Mouse (Mus musculus): ENCODE results near the gene Dcaf4. TPM values are rescaled to one million over a fixed set of nuclear protein-coding genes. Genes with fewer than 3 reads are reported as not detected.

Dcaf4 gene
- total and polyA plus RNA-seq, 2 experiments from 2014 or later, result 19.7 to 33.4 TPM

GRCm38 (mm10) chr12:83523056-83523455 lies 2.8 kb downstream of the Dcaf4 start:
- H3K4me3 ChIP-seq (ENCODE audit: low read depth, low read length), result no peak overlapping the region
- TF ChIP-seq EP300 (IDR thresholded peaks at IDR 0.05; ENCODE audit: low read depth), result no peak
- TF ChIP-seq CTCF (IDR thresholded peaks at IDR 0.05; ENCODE audit: low read depth), result no peak
- H3K9ac ChIP-seq (replicated peaks; ENCODE audit: low read depth, low read length), result no peak overlapping the region
- peaks cover 14% of the 10 kb centered on the region for H3K4me1 ChIP-seq (ENCODE audit: control insufficient read depth, insufficient read depth)
- no peaks in the 10 kb centered on the region for H3K27me3 ChIP-seq (ENCODE audit: control insufficient read depth, insufficient read depth, low read length)
- WGBS, result 85% methylated on average over 6 of the region's 6 CpGs
- H3K27ac ChIP-seq (ENCODE audit: low read depth), result no peak overlapping the region
- H3K9me3 ChIP-seq (replicated peaks; ENCODE audit: control insufficient read depth, low read length), result no peaks in the 10 kb centered on the region
- DNase-seq (ENCODE audit: low spot score) (no peak), ATAC-seq (ENCODE audit: insufficient read depth, low read depth) (no peak)
- no peak overlapping the region for H3K4me2 ChIP-seq (ENCODE audit: low read depth, low read length)
- H3K36me3 ChIP-seq (replicated peaks; ENCODE audit: control insufficient read depth, insufficient read depth, low read length), result no peaks in the 10 kb centered on the region

DNA sequence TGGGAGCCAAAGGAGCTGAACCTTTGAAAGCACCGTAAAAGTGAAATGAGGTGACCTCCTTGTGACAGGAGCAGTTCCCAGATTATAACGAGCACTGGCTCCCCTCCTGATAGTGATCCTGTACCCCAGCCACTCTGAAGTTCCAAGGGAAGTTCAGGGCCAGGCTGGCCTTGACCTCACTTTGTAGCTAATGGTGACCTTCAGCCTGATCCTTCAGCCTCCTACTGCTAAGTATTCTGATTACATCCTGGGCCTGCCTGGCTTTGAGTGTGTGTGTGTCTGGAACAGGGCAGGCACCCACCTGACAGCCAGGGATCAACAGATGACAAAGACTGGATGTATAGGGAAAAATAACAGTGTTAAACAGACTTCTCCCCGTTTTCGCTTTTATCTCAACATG lies 3.6 kb downstream of the Dcaf4 start:
- no peaks in the 10 kb centered on the region for H3K9me3 ChIP-seq (replicated peaks; ENCODE audit: control insufficient read depth, low read length)
- peaks cover 14% of the 10 kb centered on the region for H3K4me1 ChIP-seq (ENCODE audit: control insufficient read depth, insufficient read depth)
- TF ChIP-seq EP300 (IDR thresholded peaks at IDR 0.05; ENCODE audit: low read depth) (no peak), CTCF (IDR thresholded peaks at IDR 0.05; ENCODE audit: low read depth) (no peak)
- H3K4me2 ChIP-seq (ENCODE audit: low read depth, low read length), result no peak overlapping the region
- peak overlapping the region; percentile 7; the same call in 1 of the 2 replicates for H3K27ac ChIP-seq (ENCODE audit: low read depth)
- no peak overlapping the region for H3K4me3 ChIP-seq (ENCODE audit: low read depth, low read length)
- no peaks in the 10 kb centered on the region for H3K27me3 ChIP-seq (ENCODE audit: control insufficient read depth, insufficient read depth, low read length)
- DNase-seq (ENCODE audit: low spot score) (no peak), ATAC-seq (ENCODE audit: insufficient read depth, low read depth) (no peak)
- no peak overlapping the region for H3K9ac ChIP-seq (replicated peaks; ENCODE audit: low read depth, low read length)
- WGBS, result 56% methylated on average over 4 of the region's 4 CpGs
- H3K36me3 ChIP-seq (replicated peaks; ENCODE audit: control insufficient read depth, insufficient read depth, low read length), result no peaks in the 10 kb centered on the region

- ATAC-seq (ENCODE audit: insufficient read depth, low read depth) (no peak), DNase-seq (ENCODE audit: low spot score) (no peak)
- H3K4me1 ChIP-seq (ENCODE audit: control insufficient read depth, insufficient read depth), result peaks cover 14% of the 10 kb centered on the region
- H3K36me3 ChIP-seq (replicated peaks; ENCODE audit: control insufficient read depth, insufficient read depth, low read length), result no peaks in the 10 kb centered on the region
- H3K27ac ChIP-seq (ENCODE audit: low read depth), result peak overlapping the region; percentile 7
- H3K9ac ChIP-seq (replicated peaks; ENCODE audit: low read depth, low read length), result no peak overlapping the region
- H3K9me3 ChIP-seq (replicated peaks; ENCODE audit: control insufficient read depth, low read length), result no peaks in the 10 kb centered on the region
- TF ChIP-seq CTCF (IDR thresholded peaks at IDR 0.05; ENCODE audit: low read depth) (peak; percentile 5; the same call in 1 of the 2 replicates), EP300 (IDR thresholded peaks at IDR 0.05; ENCODE audit: low read depth) (no peak)
- no peaks in the 10 kb centered on the region for H3K27me3 ChIP-seq (ENCODE audit: control insufficient read depth, insufficient read depth, low read length)
- no peak overlapping the region for H3K4me2 ChIP-seq (ENCODE audit: low read depth, low read length)
- WGBS, result 58% methylated on average over 5 of the region's 5 CpGs
- H3K4me3 ChIP-seq (ENCODE audit: low read depth, low read length), result no peak overlapping the region
Measured at GRCm38 (mm10) chr12:83524329-83524728, 4.1 kb downstream of the Dcaf4 start.

- no peak overlapping the region for H3K9ac ChIP-seq (replicated peaks; ENCODE audit: low read depth, low read length)
- peak; percentile 36; the same call in 1 of the 2 replicates for ATAC-seq (ENCODE audit: insufficient read depth, low read depth)
- 48% methylated on average over 18 of the region's 18 CpGs for WGBS
- peaks cover 12% of the 10 kb centered on the region for H3K4me1 ChIP-seq (ENCODE audit: control insufficient read depth, insufficient read depth)
- no peak for DNase-seq (ENCODE audit: low spot score)
- H3K27me3 ChIP-seq (ENCODE audit: control insufficient read depth, insufficient read depth, low read length), result no peaks in the 10 kb centered on the region
- no peaks in the 10 kb centered on the region for H3K9me3 ChIP-seq (replicated peaks; ENCODE audit: control insufficient read depth, low read length)
- no peak overlapping the region for H3K4me3 ChIP-seq (ENCODE audit: low read depth, low read length)
- peaks cover 10% of the 10 kb centered on the region; the same call in 1 of the 2 replicates for H3K36me3 ChIP-seq (replicated peaks; ENCODE audit: control insufficient read depth, insufficient read depth, low read length)
- H3K4me2 ChIP-seq (ENCODE audit: low read depth, low read length), result 0 out of 2 replicates have a peak overlapping the region, but pooled peaks have one; percentile 8
- TF ChIP-seq EP300 (IDR thresholded peaks at IDR 0.05; ENCODE audit: low read depth) (no peak), CTCF (IDR thresholded peaks at IDR 0.05; ENCODE audit: low read depth) (no peak)
- H3K27ac ChIP-seq (ENCODE audit: low read depth), result peak overlapping the region; percentile 58
Measured at GRCm38 (mm10) chr12:83525822-83526544, 5.7 kb downstream of the Dcaf4 start.

DNA sequence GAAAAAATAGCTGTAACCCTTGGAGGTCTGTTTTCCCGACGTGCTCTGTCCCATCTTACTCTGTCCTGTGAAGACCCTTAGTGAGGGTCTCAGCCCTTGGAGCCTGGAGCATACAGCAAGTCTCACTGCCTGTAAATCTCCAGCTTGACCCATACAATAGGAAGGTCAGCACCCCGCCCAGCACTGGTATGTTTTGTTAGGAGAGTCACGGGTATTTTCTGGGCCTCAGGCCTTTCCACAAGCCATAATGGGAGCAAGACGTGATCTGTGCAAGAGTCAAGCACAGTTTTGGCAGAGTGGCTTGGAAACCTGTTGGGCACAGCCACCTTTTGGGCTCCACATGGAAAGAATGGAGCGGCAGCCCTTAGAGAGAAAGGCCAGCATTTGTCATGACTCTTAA lies 7.5 kb downstream of the Dcaf4 start:
- Histone ChIP-seq H3K27me3 (ENCODE audit: control insufficient read depth, insufficient read depth, low read length) (no peaks in the 10 kb centered on the region), H3K9me3 (replicated peaks; ENCODE audit: control insufficient read depth, low read length) (no peaks in the 10 kb centered on the region), H3K4me1 (ENCODE audit: control insufficient read depth, insufficient read depth) (peaks cover 8% of the 10 kb centered on the region), H3K9ac (replicated peaks; ENCODE audit: low read depth, low read length) (no peak overlapping the region), H3K4me3 (ENCODE audit: low read depth, low read length) (no peak overlapping the region), H3K36me3 (replicated peaks; ENCODE audit: control insufficient read depth, insufficient read depth, low read length) (peaks cover 17% of the 10 kb centered on the region; the same call in 1 of the 2 replicates), H3K27ac (ENCODE audit: low read depth) (no peak overlapping the region), H3K4me2 (ENCODE audit: low read depth, low read length) (no peak overlapping the region)
- DNase-seq (ENCODE audit: low spot score), result no peak
- no peak for ATAC-seq (ENCODE audit: insufficient read depth, low read depth)
- 74% methylated on average over 6 of the region's 6 CpGs for WGBS
- no peak for TF ChIP-seq CTCF (IDR thresholded peaks at IDR 0.05; ENCODE audit: low read depth)
- no peak for TF ChIP-seq EP300 (IDR thresholded peaks at IDR 0.05; ENCODE audit: low read depth)

Data from heart, postnatal 0 days (tissue).